Mouse (Mus musculus) layer of hippocampus, adult 18-20 months (tissue): ENCODE measurements around the gene Mrpl44. TPM values are rescaled to one million over a fixed set of nuclear protein-coding genes. Genes with fewer than 3 reads are reported as not detected.

Experiments used
- total RNA-seq, 2 experiments: library from RNA; stranded (reverse); gene quantifications; 2 replicates each; pipeline ENCODE4 v1.2.3; 2021

Gene Mrpl44
- total RNA-seq, 2 experiments from 2014 or later = 30.4 to 30.5 TPM

Other genes starting within 250 kb of the Mrpl44 start
- gene Ap1s3, start 104.0 kb upstream of the Mrpl44 start, total RNA-seq = 1 to 10 TPM; 1.7 to 2.0 TPM
- 10 to 100 TPM; 35.9 to 39.6 TPM for gene Wdfy1, start 125 bp downstream of the Mrpl44 start, total RNA-seq
- 100 to 1,000 TPM; 130 to 138 TPM for gene Serpine2, start 85.2 kb downstream of the Mrpl44 start, total RNA-seq